13 mouse cellular contexts compared by ENCODE assay signal in the genomic region with DNA sequence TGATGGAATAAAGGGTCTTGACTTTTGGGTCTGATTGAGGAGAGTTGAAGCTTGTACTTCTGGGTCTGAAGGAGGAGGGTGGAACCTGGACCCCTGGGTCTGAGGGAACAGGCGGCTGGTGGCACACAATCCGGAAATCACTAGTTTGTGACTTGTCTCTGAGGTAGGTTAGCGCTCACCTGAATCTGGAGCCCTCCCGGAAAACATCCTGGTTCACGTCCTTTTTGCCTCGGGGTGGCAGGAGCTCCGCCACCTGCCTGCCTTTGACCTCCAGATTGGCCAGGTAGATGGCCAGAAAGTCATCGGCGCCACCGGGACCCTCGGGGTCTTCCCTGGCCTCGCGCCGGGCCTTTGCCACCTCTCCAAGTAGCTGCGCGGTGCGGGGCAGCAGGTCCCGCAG. TPM values are rescaled to one million over a fixed set of nuclear protein-coding genes. Genes with fewer than 3 reads are reported as not detected.
DNase-seq lines count a peak whose midpoint lies in the region; ATAC-seq and TF ChIP-seq lines count a peak whose summit lies in the region.
"Had no signal": no experiment of that assay in that cellular context is flagged by ENCODE, and none has a peak within 500 bp of the region (broad histone marks: within the 10 kb centered on the region; RNA-seq: fewer than 3 reads in every experiment).

No protein-coding gene starts in this region.

- DNase-seq in hindbrain, embryonic 14.5 days (ENCODE audit: low spot score): no peak
- DNase-seq in ES-E14 (ENCODE audit: low read depth, low spot score): no peak
- DNase-seq in T-cell, adult 2 months (ENCODE audit: low spot score): no peak
- DNase-seq in adrenal gland, adult 18-20 months (ENCODE audit: low spot score in 2 of 2): no peak
- no peak for DNase-seq in yolk sac, embryonic 10.5 days (ENCODE audit: low spot score)
- DNase-seq: adrenal gland, postnatal 25 days; cerebellum, postnatal 25 days; spleen, adult 18-20 months had no signal

- H3K4me3 ChIP-seq in hindbrain, embryonic 12.5 days: no peak overlapping the region; the same call in 1 of the 2 replicates
- H3K4me3 ChIP-seq in hindbrain, embryonic 14.5 days (replicated peaks; ENCODE audit: low read length): no peak overlapping the region
- peak overlapping the region; percentile 65 to 76 for H3K4me3 ChIP-seq in ES-E14 (ENCODE audit: insufficient read depth in 1 of 2, low read depth in 1 of 2, low read length in 2 of 2, poor library complexity in 1 of 2, severe bottlenecking in 1 of 2)
- peak overlapping the region; percentile 43 for H3K4me3 ChIP-seq in embryonic facial prominence, embryonic 15.5 days (replicated peaks)
- peak overlapping the region; percentile 35 for H3K4me3 ChIP-seq in limb, embryonic 15.5 days

- H3K4me2 ChIP-seq in hindbrain, embryonic 12.5 days (replicated peaks): peak overlapping the region; percentile 20; the same call in 1 of the 2 replicates
- no peak overlapping the region for H3K4me2 ChIP-seq in hindbrain, embryonic 14.5 days (replicated peaks)
- H3K4me2 ChIP-seq in embryonic facial prominence, embryonic 15.5 days (replicated peaks): peak overlapping the region; percentile 48
- peak overlapping the region; percentile 45 for H3K4me2 ChIP-seq in limb, embryonic 15.5 days

- H3K9me3 ChIP-seq in hindbrain, embryonic 12.5 days (replicated peaks): no peaks in the 10 kb centered on the region
- H3K9me3 ChIP-seq in hindbrain, embryonic 14.5 days (ENCODE audit: control insufficient read depth, low read length): no peaks in the 10 kb centered on the region
- H3K9me3 ChIP-seq in ES-E14 (ENCODE audit: control insufficient read depth, insufficient read depth, low read depth, low read length): no peaks in the 10 kb centered on the region
- no peaks in the 10 kb centered on the region for H3K9me3 ChIP-seq in embryonic facial prominence, embryonic 15.5 days (replicated peaks)
- no peaks in the 10 kb centered on the region for H3K9me3 ChIP-seq in limb, embryonic 15.5 days

- no peak overlapping the region; the same call in 1 of the 2 replicates for H3K27ac ChIP-seq in hindbrain, embryonic 12.5 days
- no peak overlapping the region for H3K27ac ChIP-seq in hindbrain, embryonic 14.5 days
- no peak overlapping the region for H3K27ac ChIP-seq in ES-E14 (ENCODE audit: insufficient read depth, low read depth, low read length, poor library complexity, severe bottlenecking)
- H3K27ac ChIP-seq in embryonic facial prominence, embryonic 15.5 days (replicated peaks): peak overlapping the region; percentile 78
- H3K27ac ChIP-seq in limb, embryonic 15.5 days: peak overlapping the region; percentile 76
- H3K27ac ChIP-seq: macrophage had no signal

- ATAC-seq in hindbrain, embryonic 12.5 days (ENCODE audit: low FRiP score): no peak
- no peak for ATAC-seq in hindbrain, embryonic 14.5 days (ENCODE audit: low FRiP score)
- ATAC-seq in embryonic facial prominence, embryonic 15.5 days (ENCODE audit: insufficient number of reproducible peaks, low FRiP score, low TSS enrichment, low read depth): no peak
- ATAC-seq in limb, embryonic 15.5 days (ENCODE audit: insufficient number of reproducible peaks, low FRiP score, low TSS enrichment, low read depth): no peak

- 0 out of 2 replicates have a peak, but pooled peaks cover 3% of the 10 kb centered on the region for H3K4me1 ChIP-seq in hindbrain, embryonic 12.5 days
- no peaks in the 10 kb centered on the region for H3K4me1 ChIP-seq in hindbrain, embryonic 14.5 days (replicated peaks; ENCODE audit: control insufficient read depth, insufficient read depth, low read length)
- H3K4me1 ChIP-seq in ES-E14 (ENCODE audit: control insufficient read depth in 2 of 2, insufficient read depth in 2 of 2, low read length in 2 of 2, poor library complexity in 1 of 2): no peaks in the 10 kb centered on the region
- peaks cover 4% of the 10 kb centered on the region; the same call in 1 of the 2 replicates for H3K4me1 ChIP-seq in embryonic facial prominence, embryonic 15.5 days
- peaks cover 9% of the 10 kb centered on the region for H3K4me1 ChIP-seq in limb, embryonic 15.5 days

- peaks cover 36% of the 10 kb centered on the region for H3K27me3 ChIP-seq in hindbrain, embryonic 12.5 days
- H3K27me3 ChIP-seq in hindbrain, embryonic 14.5 days (ENCODE audit: control insufficient read depth, insufficient read depth, low read length): peaks cover 26% of the 10 kb centered on the region
- peaks cover 25% of the 10 kb centered on the region for H3K27me3 ChIP-seq in embryonic facial prominence, embryonic 15.5 days
- H3K27me3 ChIP-seq in limb, embryonic 15.5 days: peaks cover 28% of the 10 kb centered on the region

- in situ Hi-C loops in ES-E14 (cut with MboI; ENCODE audit: low sequenced_read_pairs in 2 of 2, unreplicated experiment in 2 of 2): no loop called here

- no peak overlapping the region for H3K9ac ChIP-seq in hindbrain, embryonic 12.5 days
- H3K9ac ChIP-seq in hindbrain, embryonic 14.5 days: no peak overlapping the region
- H3K9ac ChIP-seq in ES-E14 (ENCODE audit: insufficient read depth, low read depth, low read length, poor library complexity, severe bottlenecking): peak overlapping the region; percentile 67
- peak overlapping the region; percentile 9; the same call in 1 of the 2 replicates for H3K9ac ChIP-seq in embryonic facial prominence, embryonic 15.5 days
- H3K9ac ChIP-seq in limb, embryonic 15.5 days: peak overlapping the region; percentile 28; the same call in 1 of the 2 replicates

- no peaks in the 10 kb centered on the region for H3K36me3 ChIP-seq in hindbrain, embryonic 12.5 days
- no peaks in the 10 kb centered on the region for H3K36me3 ChIP-seq in hindbrain, embryonic 14.5 days (replicated peaks; ENCODE audit: control insufficient read depth, insufficient read depth)
- H3K36me3 ChIP-seq in ES-E14 (ENCODE audit: control insufficient read depth, insufficient read depth, low read length, poor library complexity, severe bottlenecking): no peaks in the 10 kb centered on the region
- no peaks in the 10 kb centered on the region for H3K36me3 ChIP-seq in embryonic facial prominence, embryonic 15.5 days
- H3K36me3 ChIP-seq in limb, embryonic 15.5 days: no peaks in the 10 kb centered on the region

- 10% methylated on average over 18 of the region's 18 CpGs for WGBS in hindbrain, embryonic 12.5 days
- WGBS in hindbrain, embryonic 14.5 days: 9% methylated on average over 18 of the region's 18 CpGs
- 10% methylated on average over 18 of the region's 18 CpGs for WGBS in embryonic facial prominence, embryonic 15.5 days
- WGBS in limb, embryonic 15.5 days: 13% methylated on average over 18 of the region's 18 CpGs

TF ChIP-seq in ES-E14, 5 proteins besides CTCF, POLR2A, EP300 and RAD21:
- TF ChIP-seq ZNF384 (IDR thresholded peaks at IDR 0.05; ENCODE audit: low read depth, low read length): no peak
- no peak for TF ChIP-seq MAFK (IDR thresholded peaks at IDR 0.05; ENCODE audit: insufficient read depth, low read depth, low read length)
- TF ChIP-seq ZC3H11A (IDR thresholded peaks at IDR 0.05; ENCODE audit: borderline replicate concordance, low read depth, low read length): no peak
- TF ChIP-seq HCFC1 (IDR thresholded peaks at IDR 0.05; ENCODE audit: borderline replicate concordance, insufficient read depth, low read length): no peak
- no peak for TF ChIP-seq CHD2 (IDR thresholded peaks at IDR 0.05; ENCODE audit: low read depth, low read length)

RNA-seq across cellular contexts. Expression of gene Cblc, which starts 0.4 kb away (rescaled TPM):
- polyA plus RNA-seq in hindbrain, embryonic 12.5 days (2016; fragmentation: Nextera tagmentation; extraction: Ambion mirVana): 1.0 and 1.3 TPM in 2 replicates
- polyA plus RNA-seq in hindbrain, embryonic 14.5 days (2014; fragmentation: Nextera tagmentation; extraction: Ambion mirVana): not detected in 2 replicates
- total RNA-seq in ES-E14 (2012; rRNA removed): 3.5 and 6.6 TPM in 2 replicates
- polyA plus RNA-seq in embryonic facial prominence, embryonic 15.5 days (2015; fragmentation: Nextera tagmentation; extraction: Ambion mirVana): 13.2 and 17.2 TPM in 2 replicates
- 14.6 and 15.2 TPM in 2 replicates for polyA plus RNA-seq in limb, embryonic 15.5 days (2015; fragmentation: Nextera tagmentation; extraction: Ambion mirVana)
- under 1 TPM in 1 of 2 experiments, not detected in 1; 0.64 TPM for total RNA-seq in adrenal gland, adult 18-20 months (2021)
- total RNA-seq: MEL had no signal
- polyA plus RNA-seq: macrophage had no signal

RNA-seq across cellular contexts. Expression of gene Bcam, which starts 25.4 kb away (rescaled TPM):
- 21.0 and 25.1 TPM in 2 replicates for polyA plus RNA-seq in hindbrain, embryonic 12.5 days (2016; fragmentation: Nextera tagmentation; extraction: Ambion mirVana)
- polyA plus RNA-seq in hindbrain, embryonic 14.5 days (2014; fragmentation: Nextera tagmentation; extraction: Ambion mirVana): 17.5 and 18.8 TPM in 2 replicates
- total RNA-seq in ES-E14 (2012; rRNA removed): 167 and 309 TPM in 2 replicates
- 158 and 163 TPM in 2 replicates for polyA plus RNA-seq in embryonic facial prominence, embryonic 15.5 days (2015; fragmentation: Nextera tagmentation; extraction: Ambion mirVana)
- polyA plus RNA-seq in limb, embryonic 15.5 days (2015; fragmentation: Nextera tagmentation; extraction: Ambion mirVana): 120 and 150 TPM in 2 replicates
- 10 to 100 TPM; 43.2 to 53.2 TPM for total RNA-seq in adrenal gland, adult 18-20 months (2021)

RNA-seq across cellular contexts. Expression of gene Bcl3, which starts 26.3 kb away (rescaled TPM):
- polyA plus RNA-seq in hindbrain, embryonic 12.5 days (2016; fragmentation: Nextera tagmentation; extraction: Ambion mirVana): 1.1 and 2.1 TPM in 2 replicates
- 0.58 and 0.97 TPM in 2 replicates for polyA plus RNA-seq in hindbrain, embryonic 14.5 days (2014; fragmentation: Nextera tagmentation; extraction: Ambion mirVana)
- 14.3 and 28.8 TPM in 2 replicates for total RNA-seq in ES-E14 (2012; rRNA removed)
- 4.7 and 6.9 TPM in 2 replicates for polyA plus RNA-seq in embryonic facial prominence, embryonic 15.5 days (2015; fragmentation: Nextera tagmentation; extraction: Ambion mirVana)
- 3.9 and 4.4 TPM in 2 replicates for polyA plus RNA-seq in limb, embryonic 15.5 days (2015; fragmentation: Nextera tagmentation; extraction: Ambion mirVana)
- 10 to 100 TPM; 21.9 to 34.8 TPM for total RNA-seq in adrenal gland, adult 18-20 months (2021)

RNA-seq across cellular contexts. Expression of gene Nectin2, which starts 46.0 kb away (rescaled TPM):
- polyA plus RNA-seq in hindbrain, embryonic 12.5 days (2016; fragmentation: Nextera tagmentation; extraction: Ambion mirVana): 60.8 and 67.1 TPM in 2 replicates
- 46.7 and 49.5 TPM in 2 replicates for polyA plus RNA-seq in hindbrain, embryonic 14.5 days (2014; fragmentation: Nextera tagmentation; extraction: Ambion mirVana)
- total RNA-seq in ES-E14 (2012; rRNA removed): 241 and 392 TPM in 2 replicates
- 79.6 and 86.6 TPM in 2 replicates for polyA plus RNA-seq in embryonic facial prominence, embryonic 15.5 days (2015; fragmentation: Nextera tagmentation; extraction: Ambion mirVana)
- polyA plus RNA-seq in limb, embryonic 15.5 days (2015; fragmentation: Nextera tagmentation; extraction: Ambion mirVana): 84.5 and 85.1 TPM in 2 replicates
- total RNA-seq in adrenal gland, adult 18-20 months (2021): 100 to 1,000 TPM in 1 of 2 experiments, 10 to 100 TPM in 1; 76.9 to 105 TPM

RNA-seq across cellular contexts. Expression of gene Gm19345, which starts 55.5 kb away (rescaled TPM):
- polyA plus RNA-seq in hindbrain, embryonic 12.5 days (2016; fragmentation: Nextera tagmentation; extraction: Ambion mirVana): 1.1 and 1.7 TPM in 2 replicates
- polyA plus RNA-seq in hindbrain, embryonic 14.5 days (2014; fragmentation: Nextera tagmentation; extraction: Ambion mirVana): 13.0 and 13.9 TPM in 2 replicates
- 0.36 and 1.1 TPM in 2 replicates for total RNA-seq in ES-E14 (2012; rRNA removed)
- polyA plus RNA-seq in embryonic facial prominence, embryonic 15.5 days (2015; fragmentation: Nextera tagmentation; extraction: Ambion mirVana): 0.59 TPM in 1 of 2 replicates, not detected in the other
- not detected in 2 replicates for polyA plus RNA-seq in limb, embryonic 15.5 days (2015; fragmentation: Nextera tagmentation; extraction: Ambion mirVana)
- not detected for total RNA-seq in adrenal gland, adult 18-20 months (2021)
- total RNA-seq: MEL had no signal
- polyA plus RNA-seq: macrophage had no signal

Comparison
In these comparisons a context has a peak if more than half of its experiments do, and no peak if none do; other contexts are left out.
1. H3K27ac ChIP-seq: peak in embryonic facial prominence, embryonic 15.5 days (single experiment) and limb, embryonic 15.5 days (single experiment); none in hindbrain, embryonic 12.5 days (single experiment), hindbrain, embryonic 14.5 days (single experiment) and ES-E14 (single experiment).
2. H3K4me3 ChIP-seq: peak in ES-E14 (2 of 2), embryonic facial prominence, embryonic 15.5 days (single experiment) and limb, embryonic 15.5 days (single experiment); none in hindbrain, embryonic 12.5 days (single experiment) and hindbrain, embryonic 14.5 days (single experiment).
3. H3K9ac ChIP-seq: peak in ES-E14 (single experiment), embryonic facial prominence, embryonic 15.5 days (single experiment) and limb, embryonic 15.5 days (single experiment); none in hindbrain, embryonic 12.5 days (single experiment) and hindbrain, embryonic 14.5 days (single experiment).